Mouse (Mus musculus) heart, postnatal 0 days (tissue): ENCODE data around the gene Mroh3.

Source experiments
- CTCF ChIP-seq: IDR thresholded peaks from 2 replicates; pipeline ENCODE4 v1.5.1; 2016; ENCODE audit warnings: antibody characterized with exemption, control low read depth, low read depth
- EP300 ChIP-seq: IDR thresholded peaks from 2 replicates; pipeline ENCODE4 v1.6.1; 2016; ENCODE audit warnings: antibody characterized with exemption, low read depth

DNA sequence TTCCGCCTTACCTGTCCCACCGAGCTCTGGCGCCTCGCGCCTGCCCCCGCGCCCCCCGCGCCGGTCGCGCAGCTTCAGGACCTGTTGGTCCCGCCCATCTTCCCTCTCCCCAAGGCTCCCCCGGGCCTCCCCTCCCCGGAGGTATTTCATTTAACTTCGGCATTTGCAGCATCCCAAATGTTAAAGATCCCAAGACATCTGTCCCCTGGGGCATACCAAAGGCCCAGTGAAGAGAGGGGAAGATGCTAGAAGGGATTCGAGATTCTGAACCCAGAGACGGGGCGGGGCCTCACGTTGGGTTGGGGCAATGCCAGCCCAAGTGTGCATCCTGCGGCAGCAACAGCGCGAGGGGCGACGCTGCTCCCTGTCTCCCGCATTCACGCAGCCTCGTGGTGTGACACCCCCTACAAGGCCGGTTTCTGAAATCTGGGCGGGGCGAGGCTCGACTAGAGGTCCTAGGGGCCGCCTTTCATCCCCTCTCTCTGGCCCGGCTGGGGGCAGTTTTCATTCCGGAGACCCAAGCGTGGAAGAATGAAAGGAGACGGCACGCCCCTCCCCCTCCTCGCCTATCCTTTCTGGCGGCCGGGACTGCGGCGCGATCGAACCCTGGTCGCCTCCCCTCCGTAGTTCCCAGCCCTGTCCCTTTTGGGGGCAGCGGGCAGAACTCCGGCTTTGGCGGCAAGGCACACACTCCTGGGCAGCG is 21.4 kb upstream of the Mroh3 start, which contains the start of gene Inava:
- no peak for TF ChIP-seq EP300
- no peak for TF ChIP-seq CTCF
